Mouse (Mus musculus): ENCODE measurements around the gene Ets1.

- TF ChIP-seq CTCF (IDR thresholded peaks at IDR 0.05; ENCODE audit: low read depth, low read length) = no peak
- TF ChIP-seq POLR2A (IDR thresholded peaks at IDR 0.05; ENCODE audit: borderline replicate concordance, low read depth, low read length) = no peak
Observed at GRCm38 (mm10) chr9:32743157-32743556, 107.1 kb downstream of the Ets1 start.

Data from bone marrow macrophage, adult 2 months (primary cell).